Mouse (Mus musculus): ENCODE measurements around the gene Naip1.
"Not testable (repeated sequence)": the region's sequence is repeated elsewhere in the genome, so short reads cannot be mapped to it uniquely, and the experiment has no call there.

GRCm38 (mm10) chr13:100402930-100403637, 49.6 kb downstream of the Naip1 start:
- not testable (repeated sequence) for TF ChIP-seq CTCF, EP300 (IDR thresholded peaks at IDR 0.05)

Measured in lung, postnatal 0 days (tissue).